Mouse (Mus musculus) G1E (cell line): ENCODE measurements around the gene Slc25a10. TPM values are rescaled to one million over a fixed set of nuclear protein-coding genes. Genes with fewer than 3 reads are reported as not detected.

ENCODE experiments used
- ATAC-seq: 2 replicates; pipeline ENCODE4 v1.8.0; 2016; ENCODE audit warnings: mild to moderate bottlenecking; ENCODE audit not compliant: insufficient number of reproducible peaks, poor library complexity, low FRiP score, severe bottlenecking; ENCODE audit errors: extremely low read depth
- DNase-seq: peaks from one replicate; pipeline ENCODE4 v3.0.0; 2012; ENCODE audit warnings: low spot score
- H3K27me3 ChIP-seq: 2 replicates; pipeline ENCODE4 v1.6.1; 2012; ENCODE audit warnings: mild to moderate bottlenecking, low read length, inconsistent platforms; ENCODE audit not compliant: insufficient read depth
- H3K36me3 ChIP-seq: replicated peaks from 2 replicates; pipeline ENCODE3; 2012; ENCODE audit warnings: mild to moderate bottlenecking, inconsistent platforms
- H3K4me1 ChIP-seq: 2 replicates; pipeline ENCODE4 v1.6.1; 2012; ENCODE audit warnings: low read depth, low read length, inconsistent platforms, mixed read lengths; ENCODE audit not compliant: insufficient read depth
- H3K4me3 ChIP-seq: 2 replicates; pipeline ENCODE4 v1.5.1; 2012; ENCODE audit warnings: low read depth, mild to moderate bottlenecking, inconsistent platforms, low read length, moderate library complexity, mixed read lengths
- H3K9me3 ChIP-seq: replicated peaks from 2 replicates; pipeline ENCODE4 v1.6.1; 2012; ENCODE audit warnings: inconsistent platforms
- CTCF ChIP-seq: IDR thresholded peaks from 2 replicates; pipeline ENCODE4 v1.5.1; 2012; ENCODE audit warnings: low read depth, low read length, inconsistent platforms, mixed read lengths
- GATA1 ChIP-seq: IDR thresholded peaks from 2 replicates; pipeline ENCODE4 v1.6.1; 2012; ENCODE audit warnings: borderline replicate concordance, low read length, inconsistent platforms, mixed read lengths
- GATA2 ChIP-seq: IDR thresholded peaks from 2 replicates; pipeline ENCODE4 v1.6.1; 2012; ENCODE audit warnings: low read depth, low read length, inconsistent platforms, borderline replicate concordance
- POLR2AphosphoS5 ChIP-seq: IDR thresholded peaks from 2 replicates; pipeline ENCODE4 v1.6.1; 2012; ENCODE audit warnings: low read depth, low read length, inconsistent platforms; ENCODE audit not compliant: insufficient replicate concordance
- TAL1 ChIP-seq: conservative IDR thresholded peaks from 2 replicates; pipeline ENCODE4 v1.6.1; 2012; ENCODE audit warnings: low read depth, low read length, inconsistent platforms, mixed read lengths
- polyA plus RNA-seq: library from polyadenylated mRNA; stranded (reverse); fragments of >175 nt; gene quantifications from 2 replicates; pipeline ENCODE4 v1.2.3, GENCODE M21; 2012
- total RNA-seq, 2 experiments: library from RNA; stranded (forward) in 1 of 2; stranded (reverse) in 1 of 2; fragments of 200-1000 nt in 1 of 2; fragments of >200 nt in 1 of 2; fragmentation: Nextera tagmentation in 1 of 2; gene quantifications; 2 replicates each; pipeline ENCODE4 v1.2.3; 2014 to 2017

Slc25a10 gene
- total RNA-seq (2014; fragmentation: Nextera tagmentation), result 18.2 and 18.7 TPM in 2 replicates
- 22.1 and 27.6 TPM in 2 replicates for total RNA-seq (2017)
- polyA plus RNA-seq, result 38.7 and 45.3 TPM in 2 replicates

DNA sequence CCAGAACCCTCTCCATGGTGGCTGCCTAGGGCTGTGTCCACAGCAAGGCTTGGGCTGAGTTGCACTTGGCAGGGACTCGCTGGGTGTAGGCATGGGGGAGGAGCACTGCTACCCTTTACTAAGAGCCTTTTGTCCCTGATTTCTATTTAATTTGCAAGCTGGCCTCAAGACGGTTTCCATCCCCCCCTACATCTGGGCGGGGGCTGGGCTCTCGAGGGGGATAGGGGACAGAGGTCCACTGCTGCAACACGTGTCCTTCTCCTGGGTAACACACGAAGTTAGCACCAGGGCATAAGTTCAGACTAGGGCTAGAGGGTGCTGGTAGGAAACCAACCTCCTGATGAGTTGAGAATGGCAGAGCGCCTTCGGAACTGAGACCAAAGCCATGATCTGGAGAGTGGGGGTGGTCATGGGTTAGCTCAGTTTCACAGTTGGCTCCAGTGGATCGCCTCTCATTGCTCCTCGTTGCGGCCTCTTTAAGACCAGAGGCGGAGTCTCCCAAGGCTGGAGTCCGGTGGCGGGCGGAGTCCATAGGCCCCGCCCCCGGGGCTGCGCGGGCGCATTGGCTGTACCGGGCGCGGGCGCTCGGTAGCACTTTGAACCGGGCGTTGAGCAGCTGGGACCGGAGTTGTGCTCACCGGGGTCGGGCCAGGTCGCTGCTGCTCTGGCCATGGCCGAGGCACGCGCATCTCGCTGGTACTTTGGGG lies at the start of gene Slc25a10:
TSS of gene Slc25a10 (plus strand) at position 524 of the 707 bp plus-strand sequence.
- Histone ChIP-seq H3K4me3 (peak within 1 kb of the TSS; percentile 88), H3K9me3 (no peaks in the 10 kb centered on the region), H3K27me3 (no peaks in the 10 kb centered on the region), H3K4me1 (peaks cover 73% of the 10 kb centered on the region), H3K36me3 (peaks cover 84% of the 10 kb centered on the region)
- ATAC-seq, result peak; percentile 52; the same call in 1 of the 2 replicates
- 0 out of 2 replicates have a peak, but pooled peaks have one; percentile 53 for TF ChIP-seq POLR2AphosphoS5
- no peak for TF ChIP-seq CTCF
- DNase-seq, result peak; percentile 66

- Histone ChIP-seq H3K27me3 (peaks cover 24% of the 10 kb centered on the region), H3K4me1 (peaks cover 19% of the 10 kb centered on the region), H3K36me3 (no peaks in the 10 kb centered on the region), H3K4me3 (no peak within 1 kb of the TSS), H3K9me3 (no peaks in the 10 kb centered on the region)
- ATAC-seq (no peak), DNase-seq (no peak)
- no peak for TF ChIP-seq GATA1
- TF ChIP-seq TAL1, result no peak
- TF ChIP-seq POLR2AphosphoS5, result no peak
- TF ChIP-seq GATA2, result no peak
- TF ChIP-seq CTCF, result no peak
Observed at GRCm38 (mm10) chr11:120442344-120442743, 49.3 kb upstream of the Slc25a10 start, which contains the start of gene Tspan10. Gene Tspan10, plus strand, starts transcription at chr11:120442644.

GRCm38 (mm10) chr11:120442765-120443280 lies 48.8 kb upstream of the Slc25a10 start:
- no peak for ATAC-seq
- no peak for TF ChIP-seq GATA2
- TF ChIP-seq GATA1, result no peak
- no peak for TF ChIP-seq CTCF
- TF ChIP-seq POLR2AphosphoS5, result no peak
- no peak for TF ChIP-seq TAL1
- Histone ChIP-seq H3K4me1 (peaks cover 19% of the 10 kb centered on the region), H3K27me3 (peaks cover 26% of the 10 kb centered on the region), H3K36me3 (no peaks in the 10 kb centered on the region), H3K9me3 (no peaks in the 10 kb centered on the region), H3K4me3 (no peak overlapping the region)
- no peak for DNase-seq

DNA sequence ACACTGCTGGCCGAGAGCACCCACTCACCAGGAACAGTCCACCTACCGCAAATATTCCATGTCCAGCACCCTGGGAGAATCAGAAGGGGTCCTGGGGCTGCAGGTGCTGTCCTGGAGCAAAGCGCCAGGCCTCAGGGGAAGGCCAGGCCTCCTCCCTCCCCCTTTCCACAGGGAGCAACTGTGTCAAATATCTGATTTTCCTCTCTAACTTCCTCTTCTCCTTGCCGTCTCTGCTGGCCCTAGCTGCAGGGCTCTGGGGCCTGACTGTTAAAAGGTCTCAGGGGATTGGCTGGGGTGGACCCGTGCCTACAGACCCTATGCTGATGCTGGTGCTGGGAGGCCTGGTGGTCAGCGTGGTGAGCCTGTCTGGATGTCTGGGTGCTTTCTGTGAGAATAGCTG lies 47.5 kb upstream of the Slc25a10 start:
- H3K27me3 ChIP-seq, result peaks cover 29% of the 10 kb centered on the region
- peaks cover 19% of the 10 kb centered on the region for H3K4me1 ChIP-seq
- no peaks in the 10 kb centered on the region for H3K9me3 ChIP-seq
- ATAC-seq, result no peak
- TF ChIP-seq CTCF (no peak), TAL1 (no peak), GATA1 (no peak), POLR2AphosphoS5 (no peak), GATA2 (no peak)
- no peak overlapping the region for H3K4me3 ChIP-seq
- no peak for DNase-seq
- H3K36me3 ChIP-seq, result peaks cover 3% of the 10 kb centered on the region

DNA sequence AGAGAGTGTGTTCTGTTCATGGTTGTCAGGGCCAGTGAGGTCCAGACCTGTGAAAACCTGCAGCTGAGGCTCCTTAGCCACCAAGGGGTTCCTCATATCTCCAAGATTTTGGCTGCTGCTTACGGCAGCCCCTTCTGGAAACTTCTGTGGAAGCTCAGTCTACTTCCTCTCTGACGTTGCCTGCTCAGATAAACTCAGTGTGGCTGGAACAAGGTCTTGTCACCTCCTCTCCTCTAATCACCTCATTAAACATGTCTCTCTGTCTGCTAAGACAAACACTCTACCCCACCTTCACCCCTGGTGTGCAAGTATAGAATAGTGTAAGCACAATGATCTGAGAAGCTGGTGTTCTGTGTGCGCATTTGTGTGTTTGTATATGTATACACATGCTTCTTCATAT lies 46.2 kb upstream of the Slc25a10 start:
- TF ChIP-seq CTCF (no peak), GATA1 (no peak), TAL1 (no peak), GATA2 (no peak), POLR2AphosphoS5 (no peak)
- Histone ChIP-seq H3K4me3 (no peak overlapping the region), H3K36me3 (peaks cover 5% of the 10 kb centered on the region), H3K27me3 (peaks cover 30% of the 10 kb centered on the region), H3K9me3 (no peaks in the 10 kb centered on the region), H3K4me1 (peaks cover 19% of the 10 kb centered on the region)
- ATAC-seq (no peak), DNase-seq (no peak)

DNA sequence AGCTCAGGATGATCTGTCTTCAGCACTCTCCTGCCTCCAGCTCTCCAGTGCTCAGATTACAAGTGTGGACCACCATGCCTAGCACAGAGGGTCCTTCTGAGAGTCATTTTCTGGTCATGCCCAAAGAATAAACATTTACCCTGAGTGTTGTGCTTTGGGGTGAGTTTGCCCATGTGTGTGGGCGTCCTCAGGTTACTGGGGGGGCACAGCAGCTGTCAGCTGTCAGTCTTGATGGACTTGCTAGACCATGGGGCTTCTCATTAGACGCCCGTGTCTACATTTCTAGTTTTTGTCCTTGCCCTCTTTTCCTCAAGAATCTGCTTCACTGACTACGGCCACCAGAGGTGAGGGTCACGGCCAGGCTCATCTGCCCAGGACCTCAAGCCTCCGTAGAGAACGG lies 44.5 kb upstream of the Slc25a10 start:
- no peak for TF ChIP-seq TAL1
- TF ChIP-seq GATA1, result no peak
- TF ChIP-seq CTCF, result no peak
- TF ChIP-seq POLR2AphosphoS5, result no peak
- Histone ChIP-seq H3K27me3 (peaks cover 34% of the 10 kb centered on the region), H3K4me1 (peaks cover 25% of the 10 kb centered on the region), H3K36me3 (peaks cover 10% of the 10 kb centered on the region), H3K9me3 (no peaks in the 10 kb centered on the region), H3K4me3 (no peak overlapping the region)
- DNase-seq (no peak), ATAC-seq (no peak)
